Mouse (Mus musculus) embryonic facial prominence, embryonic 11.5 days (tissue): ENCODE measurements around the gene Meox1. TPM values are rescaled to one million over a fixed set of nuclear protein-coding genes. Genes with fewer than 3 reads are reported as not detected.

Source experiments
- polyA plus RNA-seq: library from polyadenylated mRNA; unstranded; fragments of >200 nt; fragmentation: Nextera tagmentation; extraction: Ambion mirVana; gene quantifications from 2 replicates; pipeline ENCODE4 v1.2.1, GENCODE M21; 2014

Meox1 gene
- polyA plus RNA-seq, 1 experiment from 2014 or later: 6.0 TPM

Other genes starting within 250 kb of the Meox1 start
- 2.8 and 4.3 TPM in 2 replicates for gene Arl4d, start 228.8 kb downstream of the Meox1 start, polyA plus RNA-seq
- gene Dhx8, start 161.5 kb downstream of the Meox1 start, polyA plus RNA-seq: 46.7 and 47.3 TPM in 2 replicates
- 14.5 and 15.1 TPM in 2 replicates for gene Etv4, start 109.0 kb downstream of the Meox1 start, polyA plus RNA-seq
- gene Sost, start 72.6 kb upstream of the Meox1 start, polyA plus RNA-seq: not detected in 2 replicates
- not detected in 2 replicates for gene Cfap97d1, start 89.9 kb upstream of the Meox1 start, polyA plus RNA-seq
- gene Dusp3, start 92.6 kb upstream of the Meox1 start, polyA plus RNA-seq: 11.3 and 12.2 TPM in 2 replicates
- 6.3 and 6.8 TPM in 2 replicates for gene Mpp3, start 134.1 kb upstream of the Meox1 start, polyA plus RNA-seq
- 0.17 and 0.32 TPM in 2 replicates for gene Cd300lg, start 147.1 kb upstream of the Meox1 start, polyA plus RNA-seq
- 7.4 and 9.1 TPM in 2 replicates for gene Mpp2, start 194.1 kb upstream of the Meox1 start, polyA plus RNA-seq
- gene Ppy, start 206.9 kb upstream of the Meox1 start, polyA plus RNA-seq: not detected in 2 replicates
- gene Pyy, start 213.5 kb upstream of the Meox1 start, polyA plus RNA-seq: not detected in 2 replicates